6 mouse cellular contexts compared by ENCODE assay signal in the genomic region with DNA sequence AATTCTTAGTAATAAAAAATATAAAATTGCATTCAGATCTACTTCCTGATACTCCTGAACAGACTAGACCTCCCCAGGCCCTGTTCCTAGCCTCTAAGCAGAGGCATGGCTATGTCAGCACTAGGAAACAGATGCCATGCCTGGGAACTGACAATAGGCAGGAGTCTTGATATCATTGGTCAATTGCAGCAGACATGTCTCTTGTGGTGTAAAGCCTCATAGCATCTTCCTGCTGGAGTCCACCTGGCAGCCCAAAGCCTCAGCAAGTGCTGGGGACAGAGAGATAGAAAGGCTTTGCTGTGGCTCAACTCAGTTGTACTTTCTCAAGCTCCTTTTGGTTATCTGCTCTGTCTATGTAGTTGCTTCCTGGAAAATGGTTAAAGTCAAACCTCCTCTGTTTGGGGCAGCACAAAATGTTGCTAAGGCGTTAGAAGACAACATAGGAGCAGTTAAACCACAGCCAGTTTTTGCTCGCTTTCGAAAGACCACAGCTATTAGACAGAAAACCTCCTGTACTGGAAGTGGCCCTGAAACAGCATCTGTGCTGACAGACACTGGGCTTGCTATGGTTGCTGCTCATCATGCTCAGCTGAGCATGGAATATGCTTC.
A peak's percentile ranks its signal among the peaks of the same experiment; 100 is the strongest.
DNase-seq lines count a peak whose midpoint lies in the region; ATAC-seq and TF ChIP-seq lines count a peak whose summit lies in the region.
"Not testable (repeated sequence)": the region's sequence is repeated elsewhere in the genome, so short reads cannot be mapped to it uniquely, and the experiment has no call there.

No protein-coding gene starts in this region.

- not testable (repeated sequence) for H3K4me3 ChIP-seq in G1E (ENCODE audit: low read depth, low read length)

- not testable (repeated sequence) for TF ChIP-seq CTCF in G1E (IDR thresholded peaks at IDR 0.05; ENCODE audit: low read depth, low read length)

- ATAC-seq in G1E (ENCODE audit: extremely low read depth, insufficient number of reproducible peaks, low FRiP score, poor library complexity, severe bottlenecking): peak; percentile 28; the same call in 1 of the 2 replicates
- ATAC-seq in hematopoietic stem cell, adult 5-6 weeks (replicated peaks in 1 of 2; ENCODE audit: insufficient read depth in 1 of 2, low FRiP score in 2 of 2, low TSS enrichment in 1 of 2, low read depth in 1 of 2, poor library complexity in 2 of 2, severe bottlenecking in 2 of 2): peak; percentile 85 to 89
- peak; percentile 35 for ATAC-seq in inflammation-experienced regulatory T-cells, adult 6 months
- peak; percentile 85 for ATAC-seq in megakaryocyte progenitor cell, adult 5-6 weeks (replicated peaks; ENCODE audit: poor library complexity)

- H3K36me3 ChIP-seq in G1E (replicated peaks): not testable (repeated sequence)

- DNase-seq in G1E (ENCODE audit: low spot score): not testable (repeated sequence)
- DNase-seq in cerebellum, postnatal 14 days: peak; percentile 13 to 24
- DNase-seq in retina, postnatal 1 day: peak; percentile 21

- H3K9me3 ChIP-seq in G1E (replicated peaks): not testable (repeated sequence)

- peaks cover 16% of the 10 kb centered on the region for H3K4me1 ChIP-seq in G1E (ENCODE audit: insufficient read depth, low read depth, low read length)

- not testable (repeated sequence) for H3K27me3 ChIP-seq in G1E (ENCODE audit: insufficient read depth, low read length)

Comparison
In these comparisons a context has a peak if more than half of its experiments do, and no peak if none do; other contexts are left out.
1. ATAC-seq: peak in every context shown above with its lines; median percentile 87 in hematopoietic stem cell, adult 5-6 weeks; 85 in megakaryocyte progenitor cell, adult 5-6 weeks; 35 in inflammation-experienced regulatory T-cells, adult 6 months; 28 in G1E.